Mouse (Mus musculus) left cerebral cortex, adult 8-10 months (tissue): ENCODE results near the gene Bend5. TPM values are rescaled to one million over a fixed set of nuclear protein-coding genes. Genes with fewer than 3 reads are reported as not detected.
A peak's percentile ranks its signal among the peaks of the same experiment; 100 is the strongest.

Source experiments
- DNase-seq, 2 experiments: peaks; one replicate each; pipeline ENCODE4 v3.0.0; 2022; ENCODE audit warnings: low spot score in 2 of 2
- total RNA-seq, 4 experiments: library from RNA; stranded (reverse); gene quantifications; 2 replicates each; pipeline ENCODE4 v1.2.4; 2022

Gene Bend5
- 10 to 100 TPM; 14.2 to 15.6 (median 15.4) TPM for total RNA-seq

GRCm38 (mm10) chr4:111414818-111415488 lies at the start of gene Bend5:
Gene Bend5 (plus strand): TSS chr4:111415006.
- DNase-seq = peak; percentile 51 to 58

- DNase-seq = no peak
Measured at GRCm38 (mm10) chr4:111367771-111368170, 47.0 kb upstream of the Bend5 start.

GRCm38 (mm10) chr4:111377159-111377558 lies 37.6 kb upstream of the Bend5 start:
- DNase-seq = no peak

DNA sequence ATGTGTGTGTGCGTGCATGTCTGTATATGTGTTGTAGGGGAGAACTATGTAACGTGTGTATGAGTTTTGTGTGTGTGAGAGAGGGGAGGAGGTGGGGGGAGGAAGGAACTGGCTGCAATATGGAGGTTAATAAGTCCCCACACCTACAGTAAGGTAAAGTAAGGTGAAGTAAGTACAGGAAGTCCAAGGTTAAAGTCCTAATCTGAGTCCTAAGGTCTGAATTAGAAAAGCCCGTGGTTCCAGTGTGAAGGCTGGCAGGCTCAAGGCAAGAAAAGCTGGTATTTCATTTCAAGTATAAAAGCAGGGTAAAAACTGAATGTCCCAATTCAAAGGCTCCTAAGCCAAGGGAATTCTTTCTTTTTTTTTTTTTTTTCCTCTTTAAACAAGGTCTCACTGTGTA lies 36.7 kb upstream of the Bend5 start:
- DNase-seq = no peak

GRCm38 (mm10) chr4:111383101-111383500 lies 31.7 kb upstream of the Bend5 start:
- no peak for DNase-seq

- no peak for DNase-seq
Measured at GRCm38 (mm10) chr4:111390736-111391135, 24.1 kb upstream of the Bend5 start.

DNA sequence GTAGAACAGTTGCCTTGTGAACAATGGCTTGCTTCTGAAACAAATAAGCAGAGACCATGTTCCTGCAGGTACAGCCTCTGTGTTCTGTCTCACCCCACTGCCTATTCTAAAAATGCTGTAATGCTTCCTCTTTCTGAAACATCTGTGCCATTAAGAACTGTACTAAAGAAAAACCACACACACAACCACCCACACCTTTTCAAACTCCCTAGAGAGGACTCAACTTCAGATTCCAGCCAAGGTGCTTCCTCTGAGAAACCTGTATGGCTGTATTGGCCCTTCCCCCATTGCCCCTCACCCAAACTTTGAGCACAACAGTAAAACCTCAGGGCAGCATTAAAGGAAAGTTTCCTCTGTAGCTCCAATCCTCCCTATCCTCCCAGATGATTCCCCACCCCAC lies 15.0 kb upstream of the Bend5 start:
- no peak for DNase-seq

DNA sequence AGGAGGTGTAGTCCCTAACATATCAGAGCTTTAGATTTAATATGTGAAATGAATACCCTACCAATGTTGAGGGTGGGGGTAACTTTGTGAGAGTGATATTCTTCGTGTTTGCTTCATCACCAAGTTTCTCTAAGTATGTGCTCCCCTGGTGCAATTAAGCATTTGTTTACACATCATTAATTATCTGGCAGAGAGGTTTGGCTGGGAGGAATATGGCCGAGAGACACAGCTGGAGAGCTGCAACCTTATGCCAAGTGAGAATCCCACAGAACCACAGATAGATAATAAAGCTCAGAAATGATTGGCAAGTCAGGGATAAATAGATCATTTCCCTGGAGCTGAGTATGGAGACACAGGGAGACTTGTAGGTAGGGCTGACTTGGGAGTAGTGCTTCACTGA lies 14.1 kb upstream of the Bend5 start:
- DNase-seq = no peak

- no peak for DNase-seq
Measured at GRCm38 (mm10) chr4:111403243-111403642, 11.6 kb upstream of the Bend5 start.

- DNase-seq = no peak
Measured at GRCm38 (mm10) chr4:111410731-111411130, 4.1 kb upstream of the Bend5 start.

GRCm38 (mm10) chr4:111414399-111414798 lies 407 bp upstream of the Bend5 start:
- no peak for DNase-seq

DNA sequence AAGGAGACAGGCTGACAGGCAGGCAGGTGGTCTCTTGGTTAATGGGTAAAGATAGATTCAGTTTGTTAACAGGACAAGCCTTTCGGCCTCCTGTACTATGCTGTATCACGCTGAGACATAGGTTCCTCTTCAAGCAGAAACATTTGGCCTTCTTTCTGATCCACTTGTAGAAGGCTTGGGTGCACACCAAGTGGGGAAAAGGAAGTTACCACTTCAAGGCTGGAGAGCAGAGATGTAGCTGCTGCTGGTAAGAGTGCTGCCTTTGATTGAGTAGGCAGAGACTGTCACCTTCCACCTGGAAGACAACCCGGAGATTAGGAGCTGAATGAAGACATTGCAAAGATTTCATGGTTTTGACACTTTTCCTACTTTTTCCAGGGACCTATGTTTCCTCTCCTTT lies 1.3 kb downstream of the Bend5 start:
- no peak for DNase-seq

DNA sequence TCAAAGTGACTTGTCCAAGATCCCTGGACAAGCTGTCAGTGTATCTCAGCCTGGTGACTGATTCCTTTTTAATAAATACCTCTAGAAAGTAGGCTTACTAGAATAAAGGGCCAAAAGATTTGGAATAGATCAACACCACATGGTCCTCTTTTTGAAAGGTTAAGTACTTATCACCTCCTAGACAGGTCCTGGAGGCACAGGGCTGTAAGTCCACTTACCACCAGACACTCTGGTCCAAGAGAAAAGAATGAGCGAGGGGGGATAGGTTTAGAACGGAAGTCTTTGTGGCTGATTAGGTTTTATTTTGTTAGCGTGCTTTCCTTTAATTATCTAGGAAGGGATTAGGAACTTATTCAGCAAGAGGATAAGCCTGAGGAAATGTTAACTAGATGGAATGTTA lies 1.7 kb downstream of the Bend5 start:
- no peak for DNase-seq

DNA sequence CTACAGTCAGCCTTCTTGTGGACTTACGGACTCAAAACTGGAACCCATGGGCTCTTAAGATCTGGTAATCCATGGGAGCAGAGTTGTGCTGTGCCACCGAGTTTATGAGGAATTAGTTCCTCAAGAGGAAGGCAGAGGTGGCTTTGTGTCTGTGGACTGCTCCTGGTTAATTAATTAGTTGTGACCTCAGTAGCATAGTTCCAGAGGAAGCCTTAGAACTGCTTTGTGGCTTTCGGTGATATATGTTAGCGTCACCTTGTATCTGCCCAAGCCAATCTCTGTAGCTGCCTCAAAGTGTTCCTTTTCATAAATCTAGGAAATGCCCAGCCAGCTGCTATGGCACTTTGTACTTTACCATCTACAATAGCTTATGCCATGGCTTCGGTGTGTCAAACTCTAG lies 2.9 kb downstream of the Bend5 start:
- DNase-seq = no peak

DNA sequence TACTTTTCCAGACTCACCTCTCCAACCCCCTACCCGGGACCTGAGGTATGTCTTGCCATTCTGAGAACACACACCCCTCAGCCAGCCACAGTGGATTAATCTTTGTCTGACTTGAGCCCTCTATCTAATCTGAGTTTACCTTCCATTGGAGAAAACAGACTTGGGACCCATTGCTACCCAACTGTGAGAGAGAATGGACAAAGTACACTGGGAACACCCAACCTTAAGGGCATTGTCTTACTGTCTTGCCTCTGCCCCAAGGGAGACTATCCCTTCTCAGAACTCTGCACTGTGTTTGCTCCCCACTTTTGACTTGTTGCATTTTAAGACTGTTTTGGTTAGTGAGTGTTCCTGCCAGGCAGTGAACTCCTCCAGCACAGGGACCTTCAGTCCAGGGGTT lies 4.7 kb downstream of the Bend5 start:
- DNase-seq = no peak

- DNase-seq = no peak
Measured at GRCm38 (mm10) chr4:111420031-111420430, 5.2 kb downstream of the Bend5 start.

DNA sequence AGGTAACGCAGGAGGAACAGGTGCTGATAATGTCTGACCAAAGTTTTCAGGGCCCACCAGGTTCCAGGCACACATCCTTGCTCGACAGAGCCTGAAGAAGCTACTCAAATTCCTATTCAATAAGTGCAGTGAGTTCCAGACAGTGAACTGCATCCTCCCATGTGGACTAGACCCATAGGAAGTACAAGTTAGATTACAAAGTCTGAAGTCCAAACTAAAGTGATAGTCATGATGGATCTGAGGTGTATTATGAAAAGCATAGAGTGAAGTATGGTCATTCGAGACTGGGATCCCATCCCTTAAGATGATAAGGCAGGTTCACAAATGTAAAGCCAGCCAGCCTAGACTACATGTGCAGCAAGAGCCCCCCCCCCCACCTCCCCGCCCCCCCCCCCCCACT lies 6.1 kb downstream of the Bend5 start:
- DNase-seq = no peak

GRCm38 (mm10) chr4:111421785-111422184 lies 7.0 kb downstream of the Bend5 start:
- no peak for DNase-seq

- no peak for DNase-seq
Measured at GRCm38 (mm10) chr4:111424371-111424950, 9.7 kb downstream of the Bend5 start.

- DNase-seq = no peak
Measured at GRCm38 (mm10) chr4:111425170-111425569, 10.4 kb downstream of the Bend5 start.

- no peak for DNase-seq
Measured at GRCm38 (mm10) chr4:111431186-111431585, 16.4 kb downstream of the Bend5 start.

DNA sequence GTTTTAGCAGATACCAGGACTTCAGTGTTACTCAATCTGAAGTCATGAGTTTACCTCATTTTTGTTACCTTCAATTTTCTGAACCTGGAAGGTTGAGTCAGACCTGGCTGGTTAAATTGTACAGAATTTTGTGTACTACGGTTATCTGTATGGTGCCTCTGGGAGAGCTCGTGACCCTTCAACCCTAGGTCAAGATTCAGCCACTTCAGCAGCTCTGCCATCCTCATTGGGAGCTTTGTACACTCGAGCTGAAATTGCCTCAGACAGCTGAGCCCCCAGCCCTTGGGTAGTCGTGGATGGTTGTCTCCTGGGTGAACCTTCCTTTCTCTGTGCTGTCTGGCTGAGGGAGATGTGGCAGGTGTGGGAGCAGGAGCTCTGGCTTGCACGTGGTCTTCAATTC lies 17.2 kb downstream of the Bend5 start:
- DNase-seq = no peak

DNA sequence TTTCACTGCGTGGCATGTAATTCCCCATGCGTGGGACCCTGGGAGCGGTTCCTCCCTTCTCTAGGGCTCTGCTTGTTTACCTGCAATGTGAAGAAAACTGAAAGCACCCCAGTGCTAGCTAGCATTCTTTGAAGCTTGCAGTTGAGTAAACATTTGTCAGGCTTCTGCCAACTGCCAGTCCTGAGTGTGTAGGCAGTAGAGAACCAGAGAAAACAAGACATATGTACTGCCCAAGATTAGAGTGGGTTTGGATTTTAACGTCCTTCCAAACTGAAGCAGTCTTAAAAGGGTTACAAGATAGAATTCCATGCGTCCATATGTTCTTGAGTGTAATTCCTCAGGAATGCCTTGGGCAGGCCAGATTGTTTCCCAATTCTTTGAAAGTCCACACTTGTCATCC lies 17.6 kb downstream of the Bend5 start:
- no peak for DNase-seq
